Mouse (Mus musculus): ENCODE data around the gene Ndufaf8. TPM values are rescaled to one million over a fixed set of nuclear protein-coding genes. Genes with fewer than 3 reads are reported as not detected.

Gene Ndufaf8
- polyA plus RNA-seq, 1 experiment from 2014 or later, result 83.1 TPM

- ATAC-seq (ENCODE audit: insufficient read depth, low FRiP score, low read depth), result no peak; the same call in 1 of the 2 replicates
- H3K27ac ChIP-seq, result no peak overlapping the region
- H3K4me2 ChIP-seq, result no peak overlapping the region
- peaks cover 35% of the 10 kb centered on the region for H3K36me3 ChIP-seq
- H3K4me1 ChIP-seq, result 0 out of 2 replicates have a peak, but pooled peaks cover 5% of the 10 kb centered on the region
- H3K4me3 ChIP-seq (replicated peaks), result no peak overlapping the region
- 64% methylated on average over 17 of the region's 17 CpGs for WGBS
- H3K27me3 ChIP-seq (replicated peaks), result no peaks in the 10 kb centered on the region
- H3K9me3 ChIP-seq, result no peaks in the 10 kb centered on the region
- no peak overlapping the region for H3K9ac ChIP-seq
Observed at GRCm38 (mm10) chr11:120067834-120068233, 30.9 kb upstream of the Ndufaf8 start.

GRCm38 (mm10) chr11:120069261-120069660 lies 29.5 kb upstream of the Ndufaf8 start:
- Histone ChIP-seq H3K27ac (no peak overlapping the region), H3K36me3 (peaks cover 35% of the 10 kb centered on the region), H3K4me2 (no peak overlapping the region), H3K4me3 (replicated peaks) (no peak overlapping the region), H3K9me3 (no peaks in the 10 kb centered on the region), H3K27me3 (replicated peaks) (no peaks in the 10 kb centered on the region), H3K4me1 (0 out of 2 replicates have a peak, but pooled peaks cover 5% of the 10 kb centered on the region), H3K9ac (no peak overlapping the region)
- ATAC-seq (ENCODE audit: insufficient read depth, low FRiP score, low read depth), result no peak
- 24% methylated on average over 11 of the region's 11 CpGs for WGBS

GRCm38 (mm10) chr11:120070286-120070930 lies 28.3 kb upstream of the Ndufaf8 start:
- WGBS, result 89% methylated on average over 27 of the region's 27 CpGs
- Histone ChIP-seq H3K4me1 (peaks cover 6% of the 10 kb centered on the region; the same call in 1 of the 2 replicates), H3K4me3 (replicated peaks) (no peak overlapping the region), H3K27ac (no peak overlapping the region), H3K9me3 (no peaks in the 10 kb centered on the region), H3K27me3 (replicated peaks) (no peaks in the 10 kb centered on the region), H3K9ac (0 out of 2 replicates have a peak overlapping the region, but pooled peaks have one; percentile 0), H3K4me2 (no peak overlapping the region), H3K36me3 (peaks cover 35% of the 10 kb centered on the region)
- no peak for ATAC-seq (ENCODE audit: insufficient read depth, low FRiP score, low read depth)

- no peak for ATAC-seq (ENCODE audit: insufficient read depth, low FRiP score, low read depth)
- H3K4me2 ChIP-seq, result no peak overlapping the region
- 60% methylated on average over 12 of the region's 12 CpGs for WGBS
- H3K27me3 ChIP-seq (replicated peaks), result no peaks in the 10 kb centered on the region
- H3K4me1 ChIP-seq, result peaks cover 8% of the 10 kb centered on the region; the same call in 1 of the 2 replicates
- H3K9me3 ChIP-seq, result no peaks in the 10 kb centered on the region
- no peak overlapping the region for H3K4me3 ChIP-seq (replicated peaks)
- H3K36me3 ChIP-seq, result peaks cover 41% of the 10 kb centered on the region
- H3K9ac ChIP-seq, result 0 out of 2 replicates have a peak overlapping the region, but pooled peaks have one; percentile 0
- no peak overlapping the region for H3K27ac ChIP-seq
Observed at GRCm38 (mm10) chr11:120071065-120071464, 27.7 kb upstream of the Ndufaf8 start.

GRCm38 (mm10) chr11:120071731-120072320 lies 26.9 kb upstream of the Ndufaf8 start:
- no peak overlapping the region for H3K9ac ChIP-seq
- H3K4me3 ChIP-seq (replicated peaks), result no peak overlapping the region
- peaks cover 43% of the 10 kb centered on the region for H3K36me3 ChIP-seq
- H3K27me3 ChIP-seq (replicated peaks), result no peaks in the 10 kb centered on the region
- 87% methylated on average over 7 of the region's 7 CpGs for WGBS
- peaks cover 8% of the 10 kb centered on the region; the same call in 1 of the 2 replicates for H3K4me1 ChIP-seq
- H3K9me3 ChIP-seq, result no peaks in the 10 kb centered on the region
- H3K4me2 ChIP-seq, result no peak overlapping the region
- no peak for ATAC-seq (ENCODE audit: insufficient read depth, low FRiP score, low read depth)
- H3K27ac ChIP-seq, result no peak overlapping the region

- ATAC-seq (ENCODE audit: insufficient read depth, low FRiP score, low read depth), result no peak
- no peaks in the 10 kb centered on the region for H3K9me3 ChIP-seq
- H3K27me3 ChIP-seq (replicated peaks), result no peaks in the 10 kb centered on the region
- H3K4me1 ChIP-seq, result peaks cover 8% of the 10 kb centered on the region; the same call in 1 of the 2 replicates
- H3K4me3 ChIP-seq (replicated peaks), result no peak overlapping the region
- WGBS, result 90% methylated on average over 9 of the region's 9 CpGs
- peaks cover 42% of the 10 kb centered on the region for H3K36me3 ChIP-seq
- no peak overlapping the region for H3K9ac ChIP-seq
- no peak overlapping the region for H3K27ac ChIP-seq
- H3K4me2 ChIP-seq, result no peak overlapping the region
Observed at GRCm38 (mm10) chr11:120072986-120073647, 25.6 kb upstream of the Ndufaf8 start.

GRCm38 (mm10) chr11:120076191-120076590 lies 22.5 kb upstream of the Ndufaf8 start:
- H3K36me3 ChIP-seq, result peaks cover 31% of the 10 kb centered on the region
- no peak for ATAC-seq (ENCODE audit: insufficient read depth, low FRiP score, low read depth)
- H3K4me3 ChIP-seq (replicated peaks), result no peak overlapping the region
- no peak overlapping the region for H3K9ac ChIP-seq
- H3K4me1 ChIP-seq, result peaks cover 4% of the 10 kb centered on the region; the same call in 1 of the 2 replicates
- H3K27ac ChIP-seq, result no peak overlapping the region
- no peaks in the 10 kb centered on the region for H3K27me3 ChIP-seq (replicated peaks)
- no peak overlapping the region for H3K4me2 ChIP-seq
- no peaks in the 10 kb centered on the region for H3K9me3 ChIP-seq
- 73% methylated on average over 3 of the region's 3 CpGs for WGBS

GRCm38 (mm10) chr11:120080282-120080681 lies 18.4 kb upstream of the Ndufaf8 start:
- ATAC-seq (ENCODE audit: insufficient read depth, low FRiP score, low read depth), result no peak
- no peak overlapping the region for H3K27ac ChIP-seq
- H3K9ac ChIP-seq, result no peak overlapping the region
- no peaks in the 10 kb centered on the region for H3K27me3 ChIP-seq (replicated peaks)
- no peaks in the 10 kb centered on the region for H3K9me3 ChIP-seq
- H3K4me2 ChIP-seq, result no peak overlapping the region
- WGBS, result 81% methylated on average over 6 of the region's 6 CpGs
- peaks cover 8% of the 10 kb centered on the region for H3K4me1 ChIP-seq
- H3K4me3 ChIP-seq (replicated peaks), result no peak overlapping the region
- peaks cover 23% of the 10 kb centered on the region for H3K36me3 ChIP-seq

- H3K9ac ChIP-seq, result peak overlapping the region; percentile 95
- peak overlapping the region; percentile 97 for H3K4me3 ChIP-seq (replicated peaks)
- H3K27ac ChIP-seq, result peak overlapping the region; percentile 77; the same call in 1 of the 2 replicates
- under 1% methylated on average over 25 of the region's 25 CpGs for WGBS
- peak overlapping the region; percentile 92 for H3K4me2 ChIP-seq
- no peaks in the 10 kb centered on the region for H3K9me3 ChIP-seq
- H3K4me1 ChIP-seq, result peaks cover 18% of the 10 kb centered on the region
- ATAC-seq (ENCODE audit: insufficient read depth, low FRiP score, low read depth), result peak; percentile 25
- H3K36me3 ChIP-seq, result peaks cover 15% of the 10 kb centered on the region; the same call in 1 of the 2 replicates
- H3K27me3 ChIP-seq (replicated peaks), result no peaks in the 10 kb centered on the region
Observed at GRCm38 (mm10) chr11:120085891-120086627, 12.7 kb upstream of the Ndufaf8 start.

GRCm38 (mm10) chr11:120086702-120087152 lies 12.0 kb upstream of the Ndufaf8 start, which contains the start of gene Cep131:
Cep131 (minus strand) TSS chr11:120086827.
- Histone ChIP-seq H3K4me2 (peak within 1 kb of the TSS; percentile 92), H3K27me3 (replicated peaks) (no peaks in the 10 kb centered on the region), H3K9me3 (no peaks in the 10 kb centered on the region), H3K27ac (peak within 1 kb of the TSS; percentile 77; the same call in 1 of the 2 replicates), H3K36me3 (peaks cover 22% of the 10 kb centered on the region), H3K4me3 (replicated peaks) (peak within 1 kb of the TSS; percentile 97), H3K4me1 (peaks cover 18% of the 10 kb centered on the region), H3K9ac (peak within 1 kb of the TSS; percentile 95)
- WGBS, result under 1% methylated on average over 42 of the region's 42 CpGs
- peak; percentile 99 for ATAC-seq (ENCODE audit: insufficient read depth, low FRiP score, low read depth)

- Histone ChIP-seq H3K4me3 (replicated peaks) (no peak overlapping the region), H3K4me2 (no peak overlapping the region), H3K9ac (no peak overlapping the region), H3K9me3 (no peaks in the 10 kb centered on the region), H3K36me3 (peaks cover 36% of the 10 kb centered on the region), H3K27ac (no peak overlapping the region), H3K27me3 (replicated peaks) (no peaks in the 10 kb centered on the region), H3K4me1 (peaks cover 10% of the 10 kb centered on the region)
- no peak for ATAC-seq (ENCODE audit: insufficient read depth, low FRiP score, low read depth)
- WGBS, result 88% methylated on average over 4 of the region's 4 CpGs
Observed at GRCm38 (mm10) chr11:120090661-120091060, 8.1 kb upstream of the Ndufaf8 start.

Data from stomach, embryonic 15.5 days (tissue).